Mouse (Mus musculus): Measurements from ENCODE around the gene Clps.
A peak's percentile ranks its signal among the peaks of the same experiment; 100 is the strongest.
"Not testable (repeated sequence)": the region's sequence is repeated elsewhere in the genome, so short reads cannot be mapped to it uniquely, and the experiment has no call there.

Gene Clps

DNA sequence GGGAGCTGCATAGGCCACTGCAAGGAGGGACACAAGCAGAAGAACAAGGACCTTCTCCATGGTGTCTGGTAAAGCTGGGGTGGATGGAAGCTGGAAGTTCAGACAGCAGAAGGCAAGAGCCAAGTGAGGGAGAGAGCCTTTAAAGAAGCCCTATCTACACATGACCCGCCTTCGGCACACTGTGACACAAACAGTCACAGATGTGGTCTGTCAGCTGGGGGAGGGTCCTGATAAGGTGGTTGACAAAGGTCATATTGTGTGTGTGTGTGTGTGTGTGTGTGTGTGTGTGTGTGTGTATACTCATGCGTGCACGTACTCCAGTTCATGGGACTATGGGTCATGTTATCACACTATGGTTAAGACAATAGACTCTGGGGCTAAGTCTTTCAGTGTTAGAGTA is at the start of gene Clps:
Clps (minus strand) TSS at position 169 of the 400 bp plus-strand sequence.
- no peak for DNase-seq

DNA sequence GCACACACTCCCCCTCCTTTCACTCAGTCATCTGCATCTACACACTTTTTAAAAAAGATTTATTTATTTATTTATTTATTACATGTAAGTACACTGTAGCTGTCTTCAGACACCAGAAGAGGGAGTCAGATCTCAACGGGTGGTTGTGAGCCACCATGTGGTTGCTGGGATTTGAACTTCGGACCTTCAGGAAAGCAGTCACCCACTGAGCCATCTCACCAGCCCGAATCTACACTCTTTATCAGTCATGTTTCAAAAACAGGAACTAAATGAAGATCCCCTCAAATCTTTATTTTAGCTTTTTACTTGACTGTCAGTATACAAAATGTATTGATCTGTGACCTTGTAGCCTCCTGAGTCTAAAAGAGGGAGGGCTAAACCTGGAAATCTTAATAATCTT is 49.0 kb upstream of the Clps start:
- DNase-seq = no peak

DNA sequence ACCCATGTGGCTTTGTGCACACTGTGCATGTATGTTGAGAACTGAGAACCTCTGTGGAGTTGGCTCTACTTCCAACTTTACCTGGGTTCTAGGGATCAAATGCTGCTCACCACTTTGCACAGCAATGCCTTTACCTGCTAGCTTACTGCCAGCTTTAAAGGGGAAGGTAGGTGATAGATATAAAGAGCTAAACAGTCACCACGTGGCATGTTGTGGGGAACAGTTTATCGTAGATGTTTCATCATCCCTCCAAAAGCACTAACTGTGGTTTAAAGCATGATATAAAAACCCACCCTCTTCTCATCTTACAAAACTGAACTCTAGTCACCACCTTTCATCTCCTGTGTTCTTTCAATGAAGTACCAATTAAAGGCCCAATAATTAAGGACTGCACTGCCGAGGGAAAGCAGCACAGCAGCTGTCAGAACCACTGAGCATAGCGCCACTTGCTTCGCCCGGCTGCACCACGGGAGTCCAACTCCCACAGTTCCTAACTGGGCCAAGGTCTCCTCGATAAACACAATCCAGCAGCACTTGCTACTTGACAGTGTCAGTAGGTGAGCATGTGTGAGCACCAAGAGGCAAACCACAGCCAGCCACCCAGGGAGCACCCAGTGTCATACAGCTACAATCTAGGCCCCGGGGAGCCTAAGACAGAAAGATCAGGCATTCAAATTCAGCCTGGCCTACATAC is 41.1 kb upstream of the Clps start:
- DNase-seq = no peak

DNA sequence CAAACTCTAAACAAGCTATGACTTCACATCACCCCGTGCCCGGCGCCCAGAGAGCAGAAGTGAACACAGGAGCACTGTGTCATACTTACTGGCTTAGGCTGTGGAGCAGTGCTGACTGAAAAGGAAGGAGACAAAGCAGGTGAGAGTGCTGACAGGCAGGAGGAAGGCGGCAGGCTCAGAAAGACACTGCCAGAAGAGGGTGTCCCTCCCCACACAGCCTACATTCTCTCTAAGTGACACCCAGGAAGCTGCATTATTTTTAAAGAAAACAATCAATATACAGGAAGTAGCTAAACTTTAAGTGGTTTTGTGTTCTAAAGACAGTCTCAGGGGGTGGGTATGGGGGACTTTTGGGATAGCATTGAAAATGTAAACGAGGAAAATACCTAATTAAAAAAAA is 40.2 kb upstream of the Clps start:
- no peak for DNase-seq

DNA sequence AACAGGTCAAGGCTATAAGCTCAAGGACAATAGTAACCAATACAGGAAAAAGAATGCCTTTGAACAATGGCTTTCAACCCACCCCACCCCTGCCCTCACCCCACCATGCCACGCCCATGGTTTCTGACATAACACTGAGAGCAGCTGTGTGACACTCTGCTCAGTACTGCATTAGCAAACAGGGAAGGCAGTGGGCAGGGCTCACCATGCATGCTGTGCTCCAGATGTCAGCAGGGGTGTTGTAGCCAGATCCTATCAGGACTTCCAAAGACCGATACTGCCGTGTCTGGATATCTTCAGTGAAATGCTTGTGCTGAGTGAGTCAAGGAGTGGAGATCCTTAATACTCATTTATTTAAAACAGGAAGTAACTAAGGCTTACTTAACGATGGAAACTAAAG is 33.4 kb upstream of the Clps start:
- DNase-seq = no peak

DNA sequence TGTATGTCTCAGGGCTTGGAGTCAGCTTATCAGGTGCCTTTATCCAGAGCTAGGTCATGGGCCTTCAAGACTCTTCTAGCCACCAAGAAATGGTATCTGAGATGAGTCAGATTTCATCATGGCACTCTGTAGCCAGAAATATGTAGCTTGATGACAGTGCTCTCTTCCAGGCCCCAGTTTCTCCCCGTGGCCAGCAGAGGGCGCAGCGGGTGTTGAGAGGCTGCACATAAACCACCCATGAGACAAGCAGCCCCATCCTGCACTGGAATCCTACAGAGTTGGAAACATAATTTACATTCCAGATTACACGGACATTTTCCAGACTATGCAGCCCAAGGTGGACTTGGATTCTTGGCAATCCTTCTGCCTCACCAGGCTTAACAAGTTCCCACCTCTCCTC is 32.4 kb upstream of the Clps start:
- DNase-seq = peak; percentile 51

DNA sequence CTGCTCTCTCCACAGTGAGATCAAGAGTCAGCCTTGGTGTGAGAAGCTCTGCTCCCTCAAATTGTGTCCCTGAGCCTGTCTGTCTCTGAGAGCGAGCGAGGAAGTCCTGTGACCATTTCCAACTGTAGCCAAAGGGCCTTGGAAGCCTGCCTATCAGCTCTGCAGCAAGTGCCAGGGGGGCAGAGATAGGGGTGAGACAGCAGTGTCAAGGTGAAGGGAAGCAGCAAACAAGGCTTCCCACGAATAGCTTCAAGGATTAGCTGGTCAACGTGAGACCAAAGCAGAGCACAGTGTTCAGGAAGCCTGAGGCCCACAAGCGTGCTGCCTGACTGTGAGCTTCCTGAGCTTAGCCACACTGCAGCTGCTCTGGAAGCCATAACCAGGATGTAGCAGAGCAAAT is 30.9 kb upstream of the Clps start:
- DNase-seq = no peak

DNA sequence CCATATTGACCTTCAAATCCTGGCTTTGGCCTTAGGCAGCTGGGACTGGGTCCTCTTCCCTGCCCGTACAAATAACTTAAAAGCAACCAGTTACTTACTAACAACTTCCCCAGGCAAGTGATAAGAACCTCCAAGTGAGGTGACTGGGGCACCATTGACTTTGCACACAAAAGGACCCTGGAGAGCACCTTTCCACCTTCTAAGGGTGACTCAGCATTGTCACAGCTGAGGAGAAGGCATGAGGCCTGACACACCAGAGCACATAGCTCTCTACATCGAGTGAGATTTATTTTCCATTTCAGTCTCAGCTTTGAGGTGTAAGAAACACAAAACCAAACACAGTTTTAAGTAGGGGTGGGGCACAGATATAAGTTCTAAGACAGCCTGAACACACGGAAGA is 30.0 kb upstream of the Clps start:
- DNase-seq = no peak

DNA sequence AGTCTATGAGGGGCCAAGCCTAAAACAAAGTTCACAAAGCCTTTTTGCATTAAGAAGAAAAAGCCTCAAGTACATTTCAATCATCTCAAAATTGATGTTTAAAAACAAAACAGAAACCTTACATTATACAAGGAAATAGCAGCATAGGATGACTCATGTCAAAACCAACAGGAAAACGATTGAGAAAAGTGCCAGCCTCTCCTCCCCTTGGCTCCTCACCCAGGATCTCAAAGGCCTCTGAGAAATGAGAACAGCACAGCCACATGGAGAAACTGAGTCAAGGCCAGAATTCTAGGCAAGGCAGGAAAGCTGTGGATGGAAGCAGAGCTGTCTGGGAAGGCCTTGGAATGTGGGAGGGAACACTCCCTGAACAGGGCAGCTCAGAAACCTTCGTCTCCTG is 28.0 kb upstream of the Clps start:
- DNase-seq = no peak

DNA sequence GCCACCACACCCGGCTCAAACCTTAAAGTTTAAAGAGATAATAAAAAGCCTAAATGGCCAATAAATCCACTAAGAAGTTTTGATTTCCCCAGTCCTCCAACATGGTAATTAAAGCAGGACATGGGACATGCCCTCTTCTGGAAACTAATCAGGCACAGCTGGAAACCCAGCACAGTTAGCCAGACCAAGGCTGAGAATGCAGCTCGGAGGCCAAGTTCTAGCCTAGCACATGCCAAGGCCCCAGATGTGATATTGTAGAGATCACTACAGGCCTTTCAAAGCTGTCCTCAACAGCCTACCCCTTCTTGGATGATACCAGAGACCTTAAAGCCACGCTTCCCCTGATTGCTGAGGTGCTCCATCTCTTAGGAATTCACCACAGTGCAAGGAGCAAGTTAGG is 25.9 kb upstream of the Clps start:
- DNase-seq = no peak

DNA sequence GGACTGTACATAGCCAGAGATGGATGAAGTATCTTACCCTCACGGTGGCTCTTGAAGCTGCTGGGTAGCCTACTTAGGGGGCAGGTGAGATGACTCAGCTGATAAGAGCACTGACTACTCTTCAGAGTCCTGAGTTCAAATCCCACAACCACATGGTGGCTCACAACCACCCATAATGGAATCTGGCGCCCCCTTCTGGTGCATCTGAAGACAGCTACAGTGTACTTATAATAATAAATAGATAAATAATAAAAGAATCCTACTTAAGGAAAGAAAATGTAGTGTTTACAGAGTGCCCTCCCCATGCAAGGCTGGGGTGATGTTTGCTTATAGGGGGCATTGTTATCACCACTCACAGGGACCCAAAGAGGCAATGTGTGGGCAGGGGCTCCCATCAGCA is 20.5 kb upstream of the Clps start:
- DNase-seq = no peak

DNA sequence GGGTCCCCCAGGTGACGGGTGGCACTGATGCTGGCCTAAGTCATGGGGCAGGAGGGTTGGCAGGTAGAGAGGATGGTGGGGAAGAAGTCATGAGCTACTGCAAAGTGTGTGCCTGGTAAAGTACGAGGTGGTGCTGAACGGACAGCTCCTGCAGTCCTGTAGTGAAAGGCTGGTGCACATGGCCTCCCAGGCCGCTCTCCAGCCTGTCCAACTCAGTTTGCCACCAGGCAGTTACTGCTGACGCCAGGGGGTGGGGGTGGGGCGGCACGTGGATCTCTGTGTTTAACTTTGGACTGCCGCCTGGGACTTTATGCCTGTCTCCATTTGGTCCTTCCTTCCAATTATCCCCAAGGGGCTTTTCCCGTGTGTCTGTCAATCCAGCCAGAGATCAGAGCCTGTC is 19.8 kb upstream of the Clps start:
- no peak for DNase-seq

DNA sequence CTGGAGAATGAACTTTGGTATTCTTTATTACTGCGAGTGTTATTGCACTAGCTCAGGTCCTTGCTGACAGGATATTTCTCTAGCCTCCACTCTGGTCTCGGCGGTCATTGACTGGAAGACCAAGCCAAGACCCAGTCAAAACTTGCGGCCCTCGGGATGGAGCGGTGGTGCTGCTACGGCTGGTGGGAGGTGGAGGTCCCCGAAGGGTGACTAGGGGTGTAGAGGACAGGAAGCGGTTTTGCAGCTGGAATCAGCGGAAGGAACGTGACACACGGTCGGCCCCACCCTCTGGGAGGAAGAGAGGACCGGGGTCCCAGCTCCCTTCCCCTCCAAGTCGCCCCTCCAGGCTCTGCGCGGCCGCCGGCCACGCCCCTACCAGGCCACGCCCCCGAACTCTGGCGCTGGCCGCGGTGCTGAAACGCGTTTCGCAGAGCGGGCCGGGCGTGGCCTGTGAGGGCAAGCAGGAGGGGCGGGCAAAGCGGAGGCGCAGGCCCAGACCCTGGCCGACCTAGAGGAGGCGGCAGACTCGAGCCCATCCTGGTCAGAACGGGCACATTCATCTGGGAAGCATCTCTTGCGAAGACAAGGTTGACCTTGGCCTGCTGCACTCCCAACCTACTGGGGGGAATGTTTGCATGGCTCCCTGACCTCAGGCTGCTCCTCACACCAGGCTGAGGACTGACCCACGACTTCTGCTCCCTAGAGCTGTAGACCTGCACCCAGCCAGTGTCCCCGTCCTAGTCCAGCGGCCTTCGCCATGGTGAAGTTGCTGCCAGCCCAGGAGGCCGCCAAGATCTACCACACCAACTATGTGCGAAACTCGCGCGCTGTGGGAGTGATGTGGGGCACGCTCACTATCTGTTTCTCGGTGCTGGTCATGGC is 14.9 kb upstream of the Clps start, which contains the start of gene Lhfpl5:
Lhfpl5 (plus strand) TSS at position 398 of the 882 bp plus-strand sequence.
- peak; percentile 20 for DNase-seq

DNA sequence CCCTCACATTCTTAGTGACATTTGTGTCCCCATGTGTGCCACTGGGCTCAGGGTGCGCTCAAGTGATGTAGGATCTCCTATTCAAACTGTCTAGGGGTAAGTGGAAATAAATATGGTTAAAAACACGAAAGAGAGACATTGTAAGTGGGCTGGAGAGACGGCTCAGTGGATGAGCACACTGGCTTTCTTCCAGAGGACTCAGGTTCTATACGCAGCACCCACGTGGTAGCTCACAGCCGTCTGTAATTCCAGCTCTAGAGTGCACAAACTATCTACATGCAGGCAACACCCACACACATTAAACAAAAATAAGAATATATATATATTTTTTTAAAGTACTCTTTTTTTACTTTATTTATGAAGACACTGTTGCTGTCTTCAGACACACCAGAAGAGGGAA is 12.4 kb upstream of the Clps start:
- DNase-seq = no peak

DNA sequence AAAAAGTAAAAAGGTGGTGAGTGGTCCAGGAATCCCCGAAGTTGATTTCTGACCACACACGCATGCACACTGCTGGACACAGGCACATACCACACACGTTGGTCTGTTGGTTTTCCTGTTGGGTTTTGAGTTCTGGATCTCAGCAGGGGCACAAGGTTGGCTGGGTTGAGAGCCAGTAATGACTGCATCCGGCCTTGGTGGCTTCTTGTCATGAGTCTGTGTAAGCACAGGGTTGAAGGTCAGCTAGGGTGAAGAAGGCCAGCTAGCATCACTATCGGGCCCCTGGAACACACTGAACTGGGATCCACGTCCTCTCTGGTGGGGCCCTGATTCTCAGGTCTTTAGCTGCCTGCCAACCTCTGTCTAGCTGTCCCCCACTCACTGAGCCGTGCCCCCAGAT is 12.0 kb upstream of the Clps start:
- no peak for DNase-seq

DNA sequence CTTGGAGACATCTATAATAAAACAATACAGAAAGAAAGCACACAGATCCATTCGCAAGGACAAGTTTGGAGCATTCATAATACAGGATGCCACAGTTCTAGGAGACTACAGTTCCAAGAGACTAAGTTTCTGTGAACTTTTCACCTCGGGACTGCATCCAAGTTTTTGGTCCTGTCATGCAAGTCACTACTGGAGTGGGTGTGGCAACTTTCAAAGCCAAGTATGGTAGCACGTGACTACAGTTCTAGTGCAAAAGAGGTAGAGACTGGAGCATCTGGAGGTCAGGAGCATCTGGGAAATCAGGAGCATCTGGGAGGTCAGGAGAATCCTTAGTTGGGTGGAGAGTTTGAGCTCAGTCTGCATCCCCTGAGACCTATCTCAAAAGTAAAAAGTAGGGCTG is 11.3 kb upstream of the Clps start:
- no peak for DNase-seq

DNA sequence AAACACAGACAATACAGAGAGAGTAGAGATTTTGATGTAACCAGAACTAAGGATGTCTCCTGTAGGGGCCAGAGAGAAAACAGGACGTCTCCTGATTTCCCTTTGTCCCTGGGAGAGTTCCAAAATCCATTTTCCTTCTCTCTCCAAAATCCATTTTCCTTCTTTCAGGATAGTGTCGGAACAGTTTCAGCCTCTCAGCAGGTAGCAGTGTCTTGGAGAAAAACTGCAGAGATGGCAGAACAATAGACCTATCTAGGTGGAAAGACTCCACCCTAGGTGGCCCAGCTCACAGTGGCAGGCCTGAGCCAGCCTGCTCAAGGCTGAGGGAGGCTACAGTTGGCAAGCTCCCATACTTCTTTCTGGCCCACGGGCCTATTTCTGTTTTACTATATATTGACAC is 7.0 kb upstream of the Clps start:
- DNase-seq = no peak

DNA sequence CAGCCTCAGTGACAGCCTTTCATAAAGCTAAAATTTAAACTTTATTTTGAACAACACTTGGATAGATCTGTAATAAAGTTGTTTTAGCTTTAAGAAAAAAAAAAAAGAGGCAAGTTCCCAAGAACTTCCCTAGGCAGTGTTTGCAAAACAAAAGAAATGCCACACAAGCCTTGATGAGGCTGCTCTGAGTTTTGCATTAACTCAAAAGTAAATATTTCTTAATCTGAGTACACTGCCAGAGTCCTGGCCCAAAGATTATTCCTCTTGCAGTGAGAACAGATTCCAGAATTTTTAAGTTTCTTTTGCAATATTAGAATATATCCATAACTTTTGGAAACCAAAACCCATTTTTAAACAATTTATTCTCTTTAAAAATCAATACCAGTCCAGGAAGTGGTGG is 4.6 kb upstream of the Clps start:
- no peak for DNase-seq

DNA sequence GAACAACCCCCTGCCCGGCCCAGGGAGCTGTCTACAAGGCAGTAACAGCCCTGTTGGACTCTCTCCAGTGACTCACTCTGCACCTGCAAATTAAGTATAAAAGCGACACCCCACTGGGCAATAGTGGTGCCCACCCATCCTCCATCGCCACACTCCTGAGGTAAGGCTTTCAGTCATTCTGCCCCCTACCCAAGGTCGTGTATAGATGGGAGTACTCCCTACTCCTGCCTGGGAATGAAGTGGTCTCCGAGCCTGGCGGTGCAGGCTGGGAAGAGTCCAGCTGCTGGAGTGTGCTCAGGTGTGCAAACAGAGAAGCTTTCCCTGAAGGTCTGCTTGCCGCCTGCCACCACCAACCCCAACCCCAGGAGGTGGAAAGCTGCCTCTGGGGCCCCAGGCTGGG is 1.0 kb upstream of the Clps start:
- DNase-seq = no peak

DNA sequence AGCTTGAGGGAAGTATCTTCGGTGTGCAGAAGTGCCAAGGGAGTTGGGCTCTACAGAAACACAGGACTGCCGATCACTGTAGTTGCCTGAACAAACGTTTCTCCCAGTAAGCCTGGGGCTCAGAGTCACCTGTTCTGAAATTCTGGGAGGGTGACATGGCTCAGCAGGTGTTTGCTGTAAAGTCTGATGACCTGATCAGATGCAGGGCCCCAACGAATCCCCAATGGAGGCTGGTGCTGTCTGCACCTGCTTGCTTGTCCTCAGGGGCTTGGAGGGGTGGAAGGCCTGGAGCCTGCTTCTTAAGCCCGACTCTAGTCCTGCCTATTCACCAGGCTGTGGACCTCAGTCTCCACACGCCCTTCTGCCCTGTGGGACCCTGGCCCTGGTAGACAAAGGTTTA is 2.8 kb downstream of the Clps start:
- no peak for DNase-seq

DNA sequence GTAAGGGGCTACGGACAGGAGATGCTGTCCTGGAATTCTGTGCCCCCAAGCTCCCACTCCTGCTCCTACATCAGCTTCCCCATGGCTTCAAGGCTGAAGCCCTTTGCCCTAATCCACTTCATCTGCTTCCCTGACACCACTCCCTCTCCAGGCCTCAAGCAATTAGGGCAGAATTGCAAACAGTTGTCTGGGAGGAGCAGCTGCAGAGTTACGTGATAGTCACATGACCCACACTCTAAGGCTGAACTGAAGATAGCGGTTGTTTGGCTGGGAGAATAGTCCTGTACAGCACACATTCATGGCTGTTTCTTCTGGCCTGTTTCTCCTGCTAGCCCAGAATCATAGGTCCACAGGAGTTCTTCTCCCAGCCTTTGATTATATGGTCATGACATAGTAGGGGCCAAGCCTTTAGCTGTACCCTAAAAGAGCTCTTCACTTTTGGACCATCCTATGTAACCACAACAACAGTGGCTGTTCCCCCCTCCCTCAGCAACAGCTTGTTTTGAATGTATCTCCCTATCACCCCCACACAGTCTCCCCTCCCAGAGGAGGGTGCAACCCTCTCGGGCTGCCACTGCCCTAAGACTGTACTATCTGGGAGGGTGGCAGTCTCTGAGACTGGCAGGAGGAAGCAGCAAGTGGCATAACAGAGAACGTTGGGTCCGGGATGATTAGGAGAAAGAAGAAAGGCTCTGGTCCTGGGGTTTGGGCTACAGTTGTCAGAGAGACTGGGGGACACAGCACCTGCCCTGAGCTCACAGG is 3.8 kb downstream of the Clps start:
- DNase-seq = no peak

DNA sequence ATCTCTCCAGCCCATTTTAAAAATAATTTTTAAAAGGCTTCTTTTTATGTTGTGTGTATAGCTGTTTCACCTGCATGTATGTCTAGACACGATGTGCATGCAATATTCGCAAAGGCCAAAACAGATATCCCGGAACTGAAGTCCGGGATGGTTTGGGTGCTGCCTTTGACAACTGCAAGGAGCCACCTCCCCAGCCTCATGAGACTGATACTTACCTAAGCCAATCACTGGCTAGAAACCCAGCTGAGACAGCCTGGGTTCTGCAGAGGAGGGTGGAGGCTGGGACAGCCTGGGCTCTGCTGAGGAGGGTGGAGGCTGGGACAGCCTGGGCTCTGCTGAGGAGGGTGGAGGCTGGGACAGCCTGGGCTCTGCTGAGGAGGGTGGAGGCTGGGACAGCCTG is 6.5 kb downstream of the Clps start:
- DNase-seq = not testable (repeated sequence)

DNA sequence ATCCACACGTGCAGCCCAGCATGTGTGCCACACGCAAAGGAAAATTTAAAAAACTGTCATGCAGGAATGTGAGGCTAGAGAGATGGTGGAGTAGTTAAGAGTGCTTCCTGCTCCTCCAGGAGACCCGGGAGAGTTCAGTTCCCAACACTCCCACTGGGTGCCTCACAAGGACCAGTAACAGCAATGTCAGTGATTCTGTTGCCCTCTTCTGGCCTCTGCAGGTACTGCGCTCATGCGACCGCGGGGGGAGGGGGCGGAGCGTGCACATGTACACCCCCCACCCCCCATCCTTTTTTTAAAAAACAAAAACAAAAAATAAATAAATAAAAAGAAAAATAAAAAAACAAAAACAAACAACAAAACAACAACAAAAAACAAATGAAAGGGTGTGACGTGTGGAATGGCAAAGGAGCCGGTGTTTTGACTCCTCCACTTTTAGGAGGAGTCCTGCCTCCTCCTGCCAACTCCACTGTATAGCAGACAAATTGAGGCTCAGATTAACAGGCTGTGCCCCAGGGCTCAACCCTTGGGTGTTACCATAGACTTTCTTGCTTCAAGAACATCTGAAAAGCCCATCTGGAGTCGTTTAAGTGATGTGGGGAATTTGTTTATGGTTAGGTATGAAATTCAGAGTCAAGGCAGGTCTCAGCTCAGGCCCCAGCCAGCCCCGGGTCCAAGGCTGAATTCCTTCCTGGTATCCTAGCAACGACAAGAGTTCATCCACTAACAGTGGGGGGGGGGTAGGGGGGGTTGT is 7.3 kb downstream of the Clps start:
- peak; percentile 28 for DNase-seq

Data from cerebellum, adult 11-12 months (tissue).